ENCODE assay signal across 24 mouse cellular contexts in the genomic region with DNA sequence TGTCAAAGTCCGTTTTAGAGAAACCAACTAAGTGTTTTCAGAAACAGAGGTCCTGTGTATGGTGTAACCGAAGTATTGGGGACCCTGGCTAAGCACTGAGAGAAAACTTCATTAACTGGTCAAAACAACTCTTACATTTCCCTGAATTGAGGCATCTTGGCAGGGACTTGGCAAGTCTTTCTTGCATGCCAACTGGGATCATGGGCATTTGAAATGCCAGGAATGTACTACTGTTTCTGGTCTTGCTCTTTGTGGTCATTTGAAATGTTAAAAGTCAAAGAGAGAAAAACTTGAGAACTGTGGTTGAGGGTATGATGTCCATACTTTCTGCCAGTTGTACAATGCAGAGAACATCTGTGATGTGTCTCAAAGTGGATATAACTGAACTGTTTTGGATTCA.
DNase-seq lines count a peak whose midpoint lies in the region; ATAC-seq lines count a peak whose summit lies in the region.
"Had no signal": no experiment of that assay in that cellular context is flagged by ENCODE, and none has a peak within 500 bp of the region (broad histone marks: within the 10 kb centered on the region; RNA-seq: fewer than 3 reads in every experiment).

No protein-coding gene starts in this region.

- 87% methylated on average over 2 of the region's 2 CpGs for WGBS in heart, embryonic 11.5 days (ENCODE audit: insufficient replicate concordance)

- peaks cover 3% of the 10 kb centered on the region for H3K4me1 ChIP-seq in brown adipose tissue, adult 24 weeks (ENCODE audit: control insufficient read depth, insufficient read depth, insufficient read length, low read length)
- no peaks in the 10 kb centered on the region for H3K4me1 ChIP-seq in heart, embryonic 11.5 days (ENCODE audit: control insufficient read depth, insufficient read depth, low read length)
- H3K4me1 ChIP-seq: embryonic facial prominence, embryonic 10.5 days; embryonic facial prominence, embryonic 12.5 days; forebrain, embryonic 10.5 days; forebrain, embryonic 12.5 days had no signal

- no peaks in the 10 kb centered on the region for H3K9me3 ChIP-seq in heart, embryonic 11.5 days (replicated peaks; ENCODE audit: control insufficient read depth, low read length)
- H3K9me3 ChIP-seq: embryonic facial prominence, embryonic 10.5 days; embryonic facial prominence, embryonic 12.5 days; forebrain, embryonic 10.5 days; forebrain, embryonic 12.5 days; G1E had no signal

- H3K4me3 ChIP-seq in brown adipose tissue, adult 24 weeks (ENCODE audit: insufficient read depth, low read depth, low read length) = no peak overlapping the region
- no peak overlapping the region for H3K4me3 ChIP-seq in heart, embryonic 11.5 days (ENCODE audit: low read depth, low read length)
- H3K4me3 ChIP-seq: embryonic facial prominence, embryonic 10.5 days; embryonic facial prominence, embryonic 12.5 days; forebrain, embryonic 10.5 days; forebrain, embryonic 12.5 days had no signal

- H3K27me3 ChIP-seq in heart, embryonic 11.5 days (ENCODE audit: control insufficient read depth, insufficient read depth, low read length) = no peaks in the 10 kb centered on the region
- H3K27me3 ChIP-seq: CH12.LX; embryonic facial prominence, embryonic 12.5 days; forebrain, embryonic 12.5 days had no signal

- H3K9ac ChIP-seq in heart, embryonic 11.5 days (ENCODE audit: low read depth, low read length) = no peak overlapping the region
- H3K9ac ChIP-seq: embryonic facial prominence, embryonic 12.5 days; forebrain, embryonic 12.5 days had no signal

- DNase-seq in adrenal gland, postnatal 10 days = peak; percentile 13
- no peak for DNase-seq in adrenal gland, adult 2 months
- peak; percentile 15 for DNase-seq in layer of hippocampus, adult 9-11 months
- DNase-seq in layer of hippocampus, postnatal 25 days (ENCODE audit: extremely low spot score in 1 of 2, low spot score in 1 of 2) = no peak
- DNase-seq in heart, postnatal 4 days = no peak
- DNase-seq: adrenal gland, postnatal 25 days; B cell, adult 2 months; cerebellum, adult 11 months; cerebellum, adult 18-20 months; cerebellum, adult 8-10 months; cerebellum, adult 9-11 months; cerebellum, postnatal 14 days had no signal

- ATAC-seq in heart, embryonic 11.5 days (replicated peaks; ENCODE audit: insufficient number of reproducible peaks, low FRiP score, low TSS enrichment) = no peak
- ATAC-seq: activated CD4-positive, CD25-positive, alpha-beta regulatory T cell, adult 4 months; CD4-positive, CD25-positive, alpha-beta regulatory T cell, adult 4 months; forebrain, embryonic 14.5 days; forebrain, embryonic 16.5 days had no signal

- peak overlapping the region; percentile 84 for H3K27ac ChIP-seq in brown adipose tissue, adult 24 weeks (replicated peaks; ENCODE audit: low read depth, low read length)
- H3K27ac ChIP-seq in heart, embryonic 11.5 days (ENCODE audit: low read depth, low read length) = no peak overlapping the region
- H3K27ac ChIP-seq: embryonic facial prominence, embryonic 10.5 days; embryonic facial prominence, embryonic 12.5 days; forebrain, embryonic 10.5 days; forebrain, embryonic 12.5 days had no signal

- no peaks in the 10 kb centered on the region for H3K36me3 ChIP-seq in heart, embryonic 11.5 days (ENCODE audit: control insufficient read depth, insufficient read depth, low read length)
- H3K36me3 ChIP-seq: embryonic facial prominence, embryonic 10.5 days; embryonic facial prominence, embryonic 12.5 days; forebrain, embryonic 10.5 days; forebrain, embryonic 12.5 days; G1E had no signal

- no peak overlapping the region for H3K4me2 ChIP-seq in heart, embryonic 11.5 days
- H3K4me2 ChIP-seq: embryonic facial prominence, embryonic 12.5 days; forebrain, embryonic 12.5 days had no signal

Comparison
In these comparisons a context has a peak if more than half of its experiments do, and no peak if none do; other contexts are left out.
1. DNase-seq: peak in adrenal gland, postnatal 10 days (single experiment) and layer of hippocampus, adult 9-11 months (single experiment); none in adrenal gland, adult 2 months (single experiment), layer of hippocampus, postnatal 25 days (0 of 2) and heart, postnatal 4 days (single experiment).